Mouse (Mus musculus): Measurements from ENCODE around the gene Smdt1.

Gene Smdt1

GRCm38 (mm10) chr15:82338593-82339112 lies at the start of gene Smdt1, which contains the start of the genes Naga and Pheta2:
Gene Smdt1, plus strand, starts transcription at chr15:82338959.
Gene Naga, minus strand, starts transcription at chr15:82338925.
Gene Pheta2, plus strand, starts transcription at chr15:82338942.
- DNase-seq, result peak; percentile 98

- no peak for DNase-seq
Measured at GRCm38 (mm10) chr15:82290252-82290651, 48.5 kb upstream of the Smdt1 start.

- DNase-seq, result no peak
Measured at GRCm38 (mm10) chr15:82292851-82293250, 45.9 kb upstream of the Smdt1 start.

- peak; percentile 74 for DNase-seq
Measured at GRCm38 (mm10) chr15:82293271-82293711, 45.5 kb upstream of the Smdt1 start.

- peak; percentile 61 for DNase-seq
Measured at GRCm38 (mm10) chr15:82294059-82294458, 44.7 kb upstream of the Smdt1 start.

DNA sequence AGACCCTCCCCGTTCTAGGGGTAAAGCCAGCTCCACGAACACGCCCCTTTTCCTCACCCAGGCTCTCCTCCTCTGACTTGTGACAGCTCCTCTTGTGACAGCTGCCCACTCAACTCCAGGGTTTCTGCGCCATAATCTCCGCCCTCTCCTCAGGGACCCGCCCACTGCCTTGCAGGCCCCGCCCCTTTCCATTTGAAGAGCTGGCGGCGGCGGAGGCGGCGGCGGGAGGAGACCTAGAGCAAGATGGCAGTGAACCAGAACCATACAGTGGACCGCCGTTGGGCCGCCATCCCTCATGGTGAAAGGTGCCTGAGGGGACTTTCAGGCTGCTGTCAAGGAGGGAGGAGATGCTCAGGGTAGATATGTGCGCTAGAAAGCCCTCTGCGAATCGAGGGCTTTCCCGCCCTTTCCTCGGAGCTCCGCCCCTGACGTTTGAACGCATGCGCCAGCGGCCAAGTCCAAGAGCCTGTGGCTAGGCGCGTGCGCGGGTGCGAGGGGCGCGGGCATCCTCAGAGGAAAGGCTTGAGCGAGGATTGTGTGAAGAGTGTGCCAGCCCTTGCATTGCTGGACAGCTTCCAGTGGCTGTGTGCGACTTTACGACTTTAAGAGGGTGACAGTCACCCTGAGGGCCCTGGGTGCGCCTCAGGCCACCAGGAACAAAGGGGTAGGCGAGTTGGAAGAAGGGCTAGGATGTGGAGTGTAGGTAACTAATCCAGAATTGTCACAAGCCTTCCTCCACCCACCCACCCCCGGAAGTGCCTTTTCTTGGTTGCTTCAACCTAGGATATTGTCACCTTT lies 39.8 kb upstream of the Smdt1 start, which contains the start of gene Wbp2nl:
TSS of gene Wbp2nl (plus strand) at position 191 of the 798 bp plus-strand sequence.
- peak; percentile 31 for DNase-seq

DNA sequence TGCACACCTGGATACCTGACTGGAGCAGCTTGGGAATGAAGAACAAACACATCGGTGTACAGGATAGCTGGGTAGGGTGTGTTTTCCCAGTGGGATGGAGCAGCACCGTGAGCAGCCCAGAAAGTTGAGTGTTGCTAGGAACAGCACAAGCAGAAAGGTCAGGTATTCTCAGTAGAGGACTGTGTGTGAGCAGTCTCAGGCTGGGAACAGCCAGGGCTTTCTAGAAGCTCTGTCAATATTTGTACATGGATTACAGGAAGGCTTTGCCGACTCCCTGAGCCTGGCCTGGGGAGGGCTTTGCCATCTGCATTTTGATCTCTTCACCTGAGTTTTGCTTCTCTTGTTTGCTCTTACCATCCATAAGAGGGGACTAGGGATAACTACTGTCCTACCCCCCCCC lies 31.7 kb upstream of the Smdt1 start:
- no peak for DNase-seq

GRCm38 (mm10) chr15:82308416-82308815 lies 30.3 kb upstream of the Smdt1 start:
- no peak for DNase-seq

GRCm38 (mm10) chr15:82317839-82318238 lies 20.9 kb upstream of the Smdt1 start:
- DNase-seq, result no peak

DNA sequence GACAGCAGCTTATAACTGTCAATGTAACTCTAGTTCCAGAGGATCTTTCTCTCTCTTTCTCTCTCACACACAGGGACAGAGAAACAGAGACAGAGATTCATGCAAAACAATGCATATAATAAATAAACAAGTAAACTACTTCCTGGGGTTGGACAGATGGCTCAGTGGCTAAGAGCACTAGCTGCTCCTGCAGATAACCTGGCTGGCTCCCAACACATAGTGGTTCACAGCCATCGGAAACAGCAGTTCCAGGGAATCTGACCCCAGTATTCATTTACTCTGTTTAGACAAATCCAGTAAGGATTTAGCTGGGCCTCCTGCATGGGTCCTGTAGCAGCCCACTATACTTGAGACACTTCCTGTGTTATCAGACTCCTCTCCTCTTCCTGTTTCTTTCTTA lies 19.1 kb upstream of the Smdt1 start:
- no peak for DNase-seq

- no peak for DNase-seq
Measured at GRCm38 (mm10) chr15:82322195-82322594, 16.6 kb upstream of the Smdt1 start.

- no peak for DNase-seq
Measured at GRCm38 (mm10) chr15:82325382-82325781, 13.4 kb upstream of the Smdt1 start.

- DNase-seq, result no peak
Measured at GRCm38 (mm10) chr15:82335194-82335593, 3.6 kb upstream of the Smdt1 start.

DNA sequence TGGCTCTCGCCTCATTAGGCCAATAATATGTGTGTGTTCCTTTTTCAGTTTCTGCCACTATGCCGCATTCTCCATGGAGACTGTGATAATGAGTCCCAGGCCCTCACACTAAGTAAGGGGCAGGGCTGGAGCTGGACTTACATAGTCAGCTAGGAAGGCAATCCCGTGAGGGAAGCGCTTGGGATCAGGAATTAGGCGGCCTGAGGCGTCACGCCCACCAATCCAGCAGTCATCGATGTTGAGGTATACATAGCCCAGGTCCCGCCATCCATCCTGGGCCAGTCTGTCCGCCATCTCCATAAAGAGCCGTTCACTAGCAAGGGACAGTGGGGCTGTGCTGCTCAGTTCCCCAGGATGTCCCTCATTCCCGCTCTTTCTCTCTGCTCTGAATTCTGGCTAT lies 2.1 kb upstream of the Smdt1 start:
- DNase-seq, result no peak

DNA sequence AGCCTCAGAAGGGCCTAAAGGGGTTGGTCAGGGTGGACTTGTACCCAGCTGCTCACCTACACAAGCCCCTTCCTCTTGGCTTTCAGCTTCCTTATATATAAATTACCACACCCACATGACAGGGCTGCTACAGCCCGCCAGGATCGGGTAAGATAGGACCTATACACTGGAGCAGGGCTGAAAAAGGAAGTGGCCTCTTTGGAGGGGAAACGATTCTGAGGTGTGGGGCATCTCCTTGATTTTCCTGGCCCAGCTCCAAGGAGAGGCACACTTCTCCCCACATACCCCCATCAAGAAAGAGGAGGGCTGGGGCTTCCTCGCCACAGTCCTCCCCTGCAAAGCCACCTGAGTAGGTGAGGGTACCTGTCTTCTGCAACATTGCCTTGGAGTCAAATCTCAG lies 884 bp upstream of the Smdt1 start:
- DNase-seq, result no peak

DNA sequence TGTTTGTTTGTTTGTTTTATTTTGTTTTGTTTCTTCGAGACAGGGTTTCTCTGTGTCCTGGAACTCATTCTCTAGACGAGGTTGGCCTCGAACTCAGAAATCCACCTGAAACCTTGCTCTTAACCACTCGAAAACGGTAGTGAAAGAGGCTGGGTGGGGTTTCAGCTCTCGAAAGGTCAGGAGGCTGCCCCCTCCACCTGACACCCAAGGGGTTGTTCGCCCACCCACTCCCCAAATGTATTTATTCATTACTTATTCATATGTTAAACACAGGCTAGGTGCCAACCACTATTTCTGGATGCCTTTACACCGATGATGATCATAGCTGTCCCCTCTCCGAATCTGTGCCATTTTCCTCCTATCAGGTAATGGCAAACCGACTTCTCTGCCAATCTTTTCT lies 391 bp downstream of the Smdt1 start:
- DNase-seq, result no peak

DNA sequence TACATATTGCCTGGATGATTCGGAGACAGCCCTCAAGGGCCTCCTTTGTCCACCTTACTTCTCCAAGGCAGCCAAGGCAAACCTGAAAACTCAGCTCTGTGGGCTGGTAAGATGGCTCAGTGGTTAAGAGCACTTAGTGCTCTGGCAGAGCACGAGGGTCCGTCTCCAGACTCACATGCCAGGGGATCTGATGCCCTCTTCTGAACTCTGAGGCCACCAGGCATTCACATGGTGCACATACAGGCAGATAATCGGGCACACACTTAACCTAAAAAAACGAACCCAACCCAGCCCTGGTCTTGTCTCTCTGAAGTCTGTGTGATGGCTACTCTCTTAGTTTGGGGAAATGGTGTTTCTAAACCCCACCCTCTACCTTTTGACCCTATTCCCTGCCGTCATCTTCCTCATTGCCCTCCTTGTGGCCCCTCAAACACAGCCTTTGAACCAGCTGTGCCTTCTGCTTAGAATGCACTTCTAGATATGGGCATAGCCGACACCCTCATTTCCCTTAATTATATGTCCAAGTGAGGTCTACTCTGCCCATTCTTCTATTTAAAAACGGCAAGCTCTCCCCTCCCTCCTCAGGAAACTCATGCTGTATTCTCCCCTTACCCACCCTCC lies 985 bp downstream of the Smdt1 start:
- DNase-seq, result no peak

- no peak for DNase-seq
Measured at GRCm38 (mm10) chr15:82340414-82341035, 1.8 kb downstream of the Smdt1 start.

DNA sequence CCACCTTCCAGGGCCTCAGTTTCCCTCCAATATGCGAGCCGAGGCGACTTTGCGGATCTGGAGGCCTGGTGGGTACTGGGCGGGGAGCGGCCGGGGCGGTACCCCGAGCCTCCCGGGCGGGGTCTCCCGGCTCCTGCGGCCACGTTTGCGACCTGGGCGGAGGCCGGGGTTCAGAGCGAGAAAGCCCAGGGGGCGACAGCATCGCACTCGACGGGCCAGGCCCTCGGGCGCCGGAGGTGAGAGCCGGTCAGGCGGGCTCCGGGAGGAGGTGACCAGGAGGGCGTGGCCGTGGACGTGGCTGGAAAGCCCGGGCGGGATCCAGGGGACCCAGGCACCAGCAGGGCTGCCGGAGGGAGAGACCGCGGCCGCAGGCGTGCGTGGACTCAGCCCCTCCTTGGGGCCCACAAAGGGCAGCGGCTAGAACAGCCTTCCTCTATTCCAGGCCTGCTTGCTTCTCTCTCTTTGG lies 2.3 kb downstream of the Smdt1 start:
- peak; percentile 57 for DNase-seq

- no peak for DNase-seq
Measured at GRCm38 (mm10) chr15:82341675-82342542, 3.1 kb downstream of the Smdt1 start.

- no peak for DNase-seq
Measured at GRCm38 (mm10) chr15:82342543-82342935, 3.8 kb downstream of the Smdt1 start.

Measured in retina, postnatal 1 day (tissue).